Mouse (Mus musculus) mature B cell (primary cell): ENCODE results near the gene Ubac1.

Experiments used
- in situ Hi-C: fragments of 300-500 bp; cut with MboI; formaldehyde crosslinking; loops from 2 replicates; pipeline ENCODE4 v1.14.3; 2019

The Ubac1 gene

GRCm38 (mm10) chr2:26022626-26023025 lies 1.1 kb upstream of the Ubac1 start:
- in situ Hi-C loops, result no loop called here

GRCm38 (mm10) chr2:26022258-26022565 lies 665 bp upstream of the Ubac1 start:
- in situ Hi-C loops, result no loop called here

- in situ Hi-C loops, result no loop called here
These were observed 610 bp downstream of the Ubac1 start for GRCm38 (mm10) chr2:26020714-26021560.

DNA sequence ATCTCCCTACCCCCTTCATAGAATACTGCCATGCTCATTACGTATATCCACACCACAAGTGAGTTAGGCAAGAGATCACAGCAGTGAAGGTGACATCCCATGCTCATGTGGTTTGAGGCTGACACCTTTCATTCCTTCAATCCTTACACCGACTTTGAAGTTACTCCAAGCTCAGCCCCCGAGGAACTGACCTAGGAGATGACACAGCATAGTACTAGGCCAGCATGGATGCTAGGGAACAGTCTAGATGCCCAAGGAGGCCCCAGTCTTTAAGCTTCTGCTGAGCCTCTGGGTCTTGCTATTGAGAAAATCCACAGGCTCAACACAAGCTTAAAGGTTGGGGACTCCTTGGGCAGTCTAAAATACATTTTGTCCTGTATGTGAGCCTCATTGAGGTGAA lies 1.6 kb downstream of the Ubac1 start:
- in situ Hi-C loops, result no loop called here

GRCm38 (mm10) chr2:26017326-26017725 lies 4.2 kb downstream of the Ubac1 start:
- in situ Hi-C loops, result no loop called here

DNA sequence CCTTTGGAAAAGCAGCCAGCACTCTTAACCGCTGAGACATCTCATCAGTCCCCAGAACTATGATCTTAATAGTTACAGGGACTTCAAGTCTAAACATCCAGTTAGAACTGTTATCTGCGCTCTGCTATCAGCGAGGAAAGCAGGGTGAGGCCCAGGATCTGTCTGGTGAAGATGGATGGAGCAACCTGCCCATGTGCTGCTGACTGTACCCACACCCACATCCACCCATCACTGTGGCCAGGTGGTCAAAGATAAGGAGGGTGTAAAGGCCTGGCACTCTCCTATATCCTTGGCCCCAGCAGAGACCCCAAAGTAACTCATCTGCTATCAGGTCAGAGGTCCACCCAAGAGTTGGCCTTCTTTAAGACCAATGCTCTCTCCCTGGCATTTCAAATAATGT lies 7.9 kb downstream of the Ubac1 start:
- in situ Hi-C loops, result no loop called here

GRCm38 (mm10) chr2:26011420-26011819 lies 10.1 kb downstream of the Ubac1 start:
- in situ Hi-C loops, result no loop called here

GRCm38 (mm10) chr2:26002001-26002400 lies 19.5 kb downstream of the Ubac1 start:
- in situ Hi-C loops, result no loop called here

DNA sequence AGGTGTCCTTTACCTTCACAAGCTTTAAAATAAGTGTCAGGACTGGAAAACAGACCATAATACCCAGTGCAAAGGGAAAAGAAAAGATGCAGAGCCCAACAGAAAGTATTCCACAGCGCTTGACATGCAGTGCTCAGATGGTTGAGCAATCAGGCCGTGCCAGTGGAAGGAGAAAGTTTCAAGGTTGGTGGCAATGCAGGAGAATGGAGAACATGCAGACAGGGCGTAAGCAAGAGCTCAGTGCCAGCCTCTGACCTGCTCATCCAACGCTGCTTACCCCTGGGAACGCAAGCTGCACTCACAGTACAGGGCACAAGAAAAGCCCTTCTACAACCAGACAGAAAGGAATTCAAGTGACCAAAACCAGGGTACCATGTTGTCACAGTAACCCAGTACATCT lies 20.4 kb downstream of the Ubac1 start:
- in situ Hi-C loops, result no loop called here

- in situ Hi-C loops, result no loop called here
These were observed 23.8 kb downstream of the Ubac1 start for GRCm38 (mm10) chr2:25997716-25998115.

DNA sequence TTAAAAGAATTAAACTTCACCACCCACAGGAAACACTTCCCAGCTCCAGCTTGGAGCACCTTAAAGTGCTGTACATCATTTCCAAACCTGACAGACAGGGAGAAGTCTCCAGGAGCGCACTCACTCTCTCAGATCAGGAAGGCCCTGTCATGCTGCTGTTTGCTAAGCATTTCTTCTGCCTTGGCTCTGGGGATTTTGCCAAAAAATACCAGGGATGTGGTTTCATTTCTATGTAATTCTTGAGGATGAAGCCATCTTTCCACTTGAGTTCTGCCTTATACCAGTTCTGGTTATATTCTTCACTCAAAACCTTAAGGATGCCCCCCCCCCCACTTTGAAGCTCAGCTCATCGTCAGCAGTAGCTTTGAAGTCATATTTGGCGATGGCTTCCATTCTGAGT lies 26.8 kb downstream of the Ubac1 start:
- in situ Hi-C loops, result no loop called here

- in situ Hi-C loops, result no loop called here
These were observed 29.3 kb downstream of the Ubac1 start for GRCm38 (mm10) chr2:25992285-25992684.

- in situ Hi-C loops, result no loop called here
These were observed 31.9 kb downstream of the Ubac1 start for GRCm38 (mm10) chr2:25989651-25990050.

DNA sequence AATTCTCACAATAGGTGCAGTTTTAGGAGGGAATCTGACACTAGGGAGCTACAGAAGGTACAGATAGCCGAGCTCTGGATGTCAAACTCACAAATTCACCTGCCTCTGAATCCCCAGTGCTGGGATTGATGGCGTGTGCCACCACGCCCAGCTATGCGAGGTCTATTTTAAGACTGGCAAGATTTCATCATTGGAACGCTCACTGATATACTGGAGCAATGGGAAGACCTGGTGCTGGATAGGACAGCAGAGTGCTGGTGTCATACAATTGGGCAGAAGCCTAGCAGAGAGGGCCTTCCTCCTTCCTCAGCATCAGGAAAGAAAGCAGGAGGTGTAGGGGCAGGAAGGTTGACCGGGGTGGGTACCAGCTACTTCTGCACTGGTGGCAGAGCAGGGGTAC lies 33.7 kb downstream of the Ubac1 start:
- in situ Hi-C loops, result no loop called here

- in situ Hi-C loops, result no loop called here
These were observed 34.9 kb downstream of the Ubac1 start for GRCm38 (mm10) chr2:25986601-25987000.

GRCm38 (mm10) chr2:25983159-25983907 lies 38.2 kb downstream of the Ubac1 start, which contains the start of gene Camsap1:
Camsap1 (minus strand) TSS chr2:25983282.
- in situ Hi-C loops, result no loop called here

GRCm38 (mm10) chr2:25982426-25983091 lies 39.0 kb downstream of the Ubac1 start:
- in situ Hi-C loops, result no loop called here

GRCm38 (mm10) chr2:25982052-25982425 lies 39.5 kb downstream of the Ubac1 start:
- in situ Hi-C loops, result no loop called here

DNA sequence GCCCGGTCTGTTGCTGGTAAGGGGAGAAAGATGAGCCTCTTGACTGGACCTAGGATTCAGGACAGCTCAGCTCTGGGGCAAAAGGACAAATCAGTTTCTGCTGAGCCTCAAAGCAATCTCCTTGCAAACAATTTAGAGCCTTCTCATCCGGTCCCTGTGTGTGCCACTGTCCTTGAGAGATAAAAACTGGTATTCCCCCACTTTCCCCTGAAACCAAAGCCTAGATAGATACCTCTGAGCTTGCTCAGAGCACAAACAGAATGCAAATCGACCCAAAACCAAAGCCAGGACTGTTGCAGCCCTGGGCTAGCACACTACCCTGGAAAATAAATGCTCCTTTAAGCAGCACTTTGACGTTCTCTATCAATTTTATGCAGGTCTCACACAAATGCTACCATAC lies 42.5 kb downstream of the Ubac1 start:
- in situ Hi-C loops, result no loop called here

DNA sequence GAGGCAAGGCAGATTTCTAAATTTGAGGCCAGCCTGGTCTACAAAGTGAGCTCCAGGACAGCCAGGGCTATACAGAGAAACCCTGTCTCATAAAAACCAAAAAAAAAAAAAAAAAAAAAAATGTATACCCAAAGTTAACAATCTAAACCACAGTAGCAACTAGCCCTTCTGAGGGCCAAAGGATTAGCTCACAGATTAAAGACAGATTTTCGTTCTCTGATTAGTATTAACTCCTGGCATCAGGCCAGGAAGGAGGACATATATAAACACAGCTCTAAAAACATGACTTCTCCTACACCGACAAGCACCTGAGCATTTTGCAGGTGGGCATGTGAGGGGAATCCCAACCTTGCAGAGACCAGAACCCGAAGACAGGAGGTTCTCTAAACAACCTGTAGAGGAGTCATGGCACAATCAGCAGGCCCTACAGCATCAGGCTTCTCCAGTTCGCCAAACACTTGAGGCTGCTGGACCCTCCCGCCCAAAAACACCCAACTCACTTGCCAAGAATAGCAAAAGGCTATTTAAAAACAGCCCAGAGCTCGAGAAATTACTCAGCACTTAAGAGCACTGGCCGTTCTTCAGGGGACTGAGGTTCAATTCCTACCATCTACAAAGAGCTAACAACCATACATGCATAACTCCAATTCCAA lies 43.8 kb downstream of the Ubac1 start:
- in situ Hi-C loops, result no loop called here

GRCm38 (mm10) chr2:25975141-25975770 lies 46.3 kb downstream of the Ubac1 start:
- in situ Hi-C loops, result no loop called here

GRCm38 (mm10) chr2:25970426-25970825 lies 51.1 kb downstream of the Ubac1 start:
- in situ Hi-C loops, result no loop called here
